Mouse (Mus musculus): ENCODE data around the gene Astn2. TPM values are rescaled to one million over a fixed set of nuclear protein-coding genes. Genes with fewer than 3 reads are reported as not detected.

The Astn2 gene
- total RNA-seq, 2 experiments from 2014 or later = 35.2 to 40.3 TPM

DNA sequence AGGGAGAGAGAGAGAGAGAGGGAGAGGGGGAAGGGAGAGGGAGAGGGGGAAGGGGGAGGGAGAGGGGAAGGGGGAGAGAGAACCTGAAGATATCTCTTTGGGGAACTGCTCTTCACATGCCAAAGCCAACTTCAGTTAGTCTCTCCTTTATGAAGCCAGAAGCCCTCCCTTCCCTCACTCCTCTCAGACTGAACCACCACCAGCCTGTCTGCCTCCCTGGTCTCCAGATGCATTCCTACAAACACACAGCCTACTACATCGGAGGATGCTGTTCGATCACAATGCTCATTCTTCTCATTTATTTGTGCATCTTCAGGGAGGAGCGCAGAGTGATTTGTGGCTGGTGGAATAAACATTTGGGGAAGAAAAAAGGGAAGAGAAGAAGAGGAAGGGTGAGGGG lies 584.6 kb downstream of the Astn2 start:
- DNase-seq (ENCODE audit: extremely low spot score in 1 of 2, low spot score in 2 of 2) = no peak
- intact Hi-C loops (cut with DNase I) = no loop called here

DNA sequence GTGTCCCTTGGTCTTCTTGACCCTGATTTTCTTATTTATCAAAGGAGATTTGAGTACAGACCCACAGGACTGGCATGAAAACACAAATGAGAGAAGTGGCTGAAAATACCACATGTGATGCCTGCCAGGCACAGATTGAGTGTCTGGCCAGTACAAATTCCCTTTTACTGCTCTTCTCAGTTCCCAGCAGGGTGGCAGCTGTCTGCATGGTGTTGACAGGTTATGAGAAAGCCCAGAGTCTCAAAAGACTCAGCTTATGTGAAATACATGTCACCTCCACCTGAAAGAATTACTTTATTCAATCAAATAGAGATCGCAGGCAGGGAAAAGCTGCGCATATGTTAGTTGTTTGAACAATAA lies 590.3 kb downstream of the Astn2 start:
- intact Hi-C loops (cut with DNase I) = no loop called here
- DNase-seq (ENCODE audit: extremely low spot score in 1 of 2, low spot score in 2 of 2) = no peak

DNA sequence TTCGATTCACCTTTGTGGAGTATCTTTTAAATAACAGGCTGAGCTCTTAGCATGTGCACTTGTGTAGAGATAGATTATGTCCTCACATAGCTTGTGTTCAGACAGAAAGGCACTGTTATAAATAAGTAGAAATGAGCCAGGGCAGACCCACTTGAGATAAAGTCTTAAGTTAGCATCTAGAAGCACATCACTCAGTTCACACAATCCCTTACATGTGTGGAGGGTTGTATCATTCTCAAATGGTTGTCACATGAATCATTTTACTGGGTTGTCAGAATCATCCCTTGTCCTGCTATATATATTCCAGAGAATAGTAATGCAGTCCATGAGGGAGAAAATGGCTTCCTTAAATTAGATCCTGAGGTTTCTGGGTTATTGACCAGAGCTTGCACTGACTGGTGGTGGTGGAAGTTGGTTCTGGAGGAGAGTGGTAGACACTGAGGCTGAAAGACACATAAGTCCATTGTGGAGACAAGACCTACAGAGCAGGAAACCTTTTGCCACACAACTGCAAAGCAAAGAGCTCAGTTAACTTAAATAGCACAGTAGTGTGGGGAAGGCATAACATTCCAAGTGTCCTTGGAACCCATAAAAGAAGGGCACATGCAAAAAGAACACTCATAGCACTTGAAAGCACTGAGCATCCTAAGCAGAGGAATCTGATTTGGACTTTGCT lies 590.8 kb downstream of the Astn2 start:
- intact Hi-C loops (cut with DNase I) = no loop called here
- no peak for DNase-seq (ENCODE audit: extremely low spot score in 1 of 2, low spot score in 2 of 2)

DNA sequence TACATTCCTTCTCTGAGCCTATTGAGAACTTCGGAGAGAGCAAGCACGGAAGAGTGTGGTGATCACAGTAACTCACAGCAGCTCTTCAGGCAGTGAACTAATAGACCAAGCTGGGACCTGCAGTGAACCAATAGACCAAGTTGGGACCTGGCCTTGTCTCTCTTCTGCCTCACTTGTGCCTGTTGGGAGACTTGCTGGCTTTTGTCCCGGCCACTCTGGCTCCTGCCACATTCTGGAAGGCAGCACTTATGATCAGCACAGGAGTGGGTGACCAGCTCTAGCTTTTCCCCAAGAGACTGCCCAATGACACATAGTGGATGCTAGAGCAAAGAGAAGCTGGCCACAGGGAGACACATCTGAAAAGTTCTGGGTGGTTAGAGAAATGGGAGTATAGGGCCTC lies 597.1 kb downstream of the Astn2 start:
- no peak for DNase-seq (ENCODE audit: extremely low spot score in 1 of 2, low spot score in 2 of 2)
- intact Hi-C loops (cut with DNase I) = no loop called here

DNA sequence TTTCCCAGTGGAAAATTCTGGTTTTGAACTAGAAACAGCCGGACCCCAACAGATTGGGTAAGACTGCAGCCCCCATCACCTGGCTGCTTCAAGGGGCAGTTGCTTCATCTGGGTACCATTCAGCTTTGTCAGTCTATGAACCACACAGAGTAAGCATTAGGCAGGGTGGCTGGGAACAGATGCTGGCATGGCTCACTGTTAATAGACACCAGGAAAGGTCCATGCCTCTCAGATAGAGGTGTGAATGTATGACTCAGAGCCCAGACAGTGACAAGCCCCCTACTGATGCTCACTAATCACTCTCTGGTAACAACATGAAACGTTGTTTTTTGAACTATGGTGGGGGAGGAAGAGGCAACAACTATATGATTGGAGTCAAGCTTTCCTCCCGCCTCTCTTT lies 603.2 kb downstream of the Astn2 start:
- intact Hi-C loops (cut with DNase I) = no loop called here
- no peak for DNase-seq (ENCODE audit: extremely low spot score in 1 of 2, low spot score in 2 of 2)

DNA sequence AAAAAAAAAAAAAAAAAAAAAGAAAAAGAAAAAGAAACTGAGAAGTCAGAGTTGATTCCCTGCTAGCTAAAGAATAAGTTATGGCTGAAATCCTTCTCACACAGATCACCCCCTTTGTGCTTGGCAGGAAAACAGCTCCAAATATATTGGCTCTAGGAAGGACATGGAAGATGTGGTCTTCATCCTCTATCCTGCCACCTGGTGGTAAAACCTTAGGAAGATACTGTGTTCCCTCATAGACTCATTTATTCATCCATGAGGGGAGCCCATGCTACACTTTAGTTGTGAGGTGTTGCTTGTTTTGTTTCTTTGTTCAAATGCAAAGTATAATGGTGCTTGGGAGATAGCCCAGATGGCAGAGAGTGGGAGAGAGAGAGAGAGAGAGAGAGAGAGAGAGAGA lies 613.4 kb downstream of the Astn2 start:
- intact Hi-C loops (cut with DNase I) = no loop called here
- no peak for DNase-seq (ENCODE audit: extremely low spot score in 1 of 2, low spot score in 2 of 2)

- DNase-seq (ENCODE audit: extremely low spot score in 1 of 2, low spot score in 2 of 2) = no peak
- intact Hi-C loops (cut with DNase I) = no loop called here
Observed at GRCm38 (mm10) chr4:65773368-65774010, 630.9 kb downstream of the Astn2 start.

GRCm38 (mm10) chr4:65770952-65771351 lies 633.5 kb downstream of the Astn2 start:
- intact Hi-C loops (cut with DNase I) = no loop called here
- DNase-seq (ENCODE audit: extremely low spot score in 1 of 2, low spot score in 2 of 2) = no peak

GRCm38 (mm10) chr4:65767919-65768318 lies 636.5 kb downstream of the Astn2 start:
- intact Hi-C loops (cut with DNase I) = no loop called here
- DNase-seq (ENCODE audit: extremely low spot score in 1 of 2, low spot score in 2 of 2) = peak in 1 of 2 experiments; percentile 16

- peak in 1 of 2 experiments; percentile 54 for DNase-seq (ENCODE audit: extremely low spot score in 1 of 2, low spot score in 2 of 2)
- intact Hi-C loops (cut with DNase I) = no loop called here
Observed at GRCm38 (mm10) chr4:65767431-65767830, 637.0 kb downstream of the Astn2 start.

DNA sequence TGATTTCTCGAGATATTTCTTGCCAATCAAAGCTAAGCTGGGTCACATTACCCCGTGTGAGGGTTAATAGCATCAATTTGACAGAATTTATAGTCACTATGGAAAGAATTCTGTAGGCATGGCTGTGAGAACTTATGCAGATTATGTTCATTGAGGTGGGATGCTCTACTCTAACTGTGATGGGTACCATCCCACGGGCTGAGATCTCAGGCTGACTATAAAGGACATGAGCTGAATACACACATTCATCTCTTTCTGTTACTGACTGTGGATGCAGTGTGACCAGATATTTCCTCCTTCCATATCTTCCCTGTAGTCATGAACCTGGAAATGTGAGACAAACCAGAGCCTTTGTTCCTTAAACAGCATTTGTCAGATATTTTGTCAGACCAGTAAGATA lies 639.1 kb downstream of the Astn2 start:
- DNase-seq (ENCODE audit: extremely low spot score in 1 of 2, low spot score in 2 of 2) = no peak
- intact Hi-C loops (cut with DNase I) = no loop called here

DNA sequence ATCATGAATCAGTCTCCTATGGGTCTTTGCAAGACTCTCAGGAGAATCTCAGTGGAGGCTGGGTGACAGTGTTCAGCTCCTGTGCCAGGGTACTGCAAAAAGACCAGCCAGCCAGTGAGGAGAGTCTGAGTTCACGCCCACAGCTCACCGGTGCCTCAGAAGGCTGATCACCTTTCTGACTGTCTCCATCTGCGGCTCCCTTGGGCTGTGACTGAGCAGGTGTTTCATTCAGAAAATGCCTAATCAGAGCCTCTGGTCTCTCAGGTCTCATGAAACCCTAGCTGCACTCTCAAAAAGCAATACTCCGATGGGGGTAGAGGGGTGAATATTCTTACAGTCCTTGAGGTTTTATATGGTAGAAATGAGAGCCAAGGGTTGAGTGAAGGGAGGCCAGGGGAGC lies 640.1 kb downstream of the Astn2 start:
- DNase-seq (ENCODE audit: extremely low spot score in 1 of 2, low spot score in 2 of 2) = no peak
- intact Hi-C loops (cut with DNase I) = no loop called here

DNA sequence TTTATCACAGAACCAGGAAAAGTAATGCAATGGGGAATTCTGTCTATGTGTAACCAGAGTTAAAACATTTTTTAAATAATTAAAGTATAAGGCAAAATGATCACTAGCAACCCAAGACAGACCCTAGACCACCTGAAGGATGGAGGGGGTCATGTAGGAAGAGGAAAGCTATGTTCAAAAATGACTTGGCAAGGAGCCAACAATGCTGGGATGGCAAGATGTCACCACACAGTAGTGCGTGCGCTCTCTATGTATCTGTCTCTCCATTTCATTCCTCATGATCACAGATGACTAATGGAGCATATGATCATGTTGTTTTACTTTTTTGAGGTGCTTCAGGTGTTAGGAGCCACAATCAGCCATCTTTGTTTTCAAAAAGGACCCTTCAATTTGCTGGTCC lies 640.6 kb downstream of the Astn2 start:
- intact Hi-C loops (cut with DNase I) = no loop called here
- no peak for DNase-seq (ENCODE audit: extremely low spot score in 1 of 2, low spot score in 2 of 2)

DNA sequence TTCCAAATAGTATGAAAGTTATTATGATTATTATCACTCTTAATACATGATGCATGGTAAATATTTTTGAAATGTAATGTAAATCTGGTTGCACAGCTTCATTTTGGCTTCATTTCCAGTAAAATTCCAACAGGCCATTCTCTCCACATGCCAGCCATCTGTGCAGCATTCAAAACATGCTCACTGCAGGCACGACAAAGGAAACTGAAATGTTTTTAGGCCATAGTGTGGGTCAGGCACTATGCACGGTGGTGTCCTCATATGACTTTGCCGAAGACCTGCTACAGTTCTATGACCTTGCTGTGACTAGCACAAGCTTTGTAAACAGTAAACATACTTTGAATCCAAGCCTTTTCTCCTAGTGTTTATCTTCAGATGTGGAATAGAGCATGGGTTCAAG lies 642.3 kb downstream of the Astn2 start:
- DNase-seq (ENCODE audit: extremely low spot score in 1 of 2, low spot score in 2 of 2) = no peak
- intact Hi-C loops (cut with DNase I) = no loop called here

DNA sequence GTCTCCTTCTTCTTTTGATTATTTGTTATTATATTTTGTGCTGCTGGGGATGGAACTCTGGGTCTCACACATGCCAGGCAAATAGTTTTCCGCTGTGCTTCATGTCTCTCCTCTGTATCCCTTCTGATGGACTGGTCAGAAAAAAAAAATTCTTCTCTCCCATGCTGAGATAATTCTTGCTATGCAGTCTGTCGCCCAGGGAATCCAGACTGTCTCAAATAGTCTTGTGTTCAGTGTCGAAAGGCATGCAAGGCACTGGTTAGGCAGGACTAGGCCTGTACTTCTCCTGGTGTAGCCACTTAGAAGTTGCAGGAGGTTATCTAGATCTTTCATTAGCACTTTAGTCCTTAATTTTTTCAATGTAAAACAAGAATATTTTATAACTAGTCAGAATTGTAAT lies 642.8 kb downstream of the Astn2 start:
- intact Hi-C loops (cut with DNase I) = no loop called here
- no peak for DNase-seq (ENCODE audit: extremely low spot score in 1 of 2, low spot score in 2 of 2)

DNA sequence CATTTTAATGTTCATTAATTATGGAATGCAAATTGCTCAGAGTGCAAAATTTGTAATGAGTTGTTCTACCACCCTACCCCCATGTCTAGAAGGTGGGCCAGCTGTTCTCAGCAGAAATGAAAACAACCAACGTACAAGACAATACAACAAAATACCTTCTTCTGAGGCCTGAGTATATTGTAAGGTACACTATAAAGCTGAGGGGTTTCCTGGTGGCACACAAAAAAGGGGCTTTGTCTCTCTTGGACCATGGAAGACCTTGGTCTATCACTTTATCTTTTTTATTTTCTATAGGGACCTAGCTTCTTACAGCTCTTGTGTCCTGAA lies 645.6 kb downstream of the Astn2 start:
- DNase-seq (ENCODE audit: extremely low spot score in 1 of 2, low spot score in 2 of 2) = no peak
- intact Hi-C loops (cut with DNase I) = no loop called here

DNA sequence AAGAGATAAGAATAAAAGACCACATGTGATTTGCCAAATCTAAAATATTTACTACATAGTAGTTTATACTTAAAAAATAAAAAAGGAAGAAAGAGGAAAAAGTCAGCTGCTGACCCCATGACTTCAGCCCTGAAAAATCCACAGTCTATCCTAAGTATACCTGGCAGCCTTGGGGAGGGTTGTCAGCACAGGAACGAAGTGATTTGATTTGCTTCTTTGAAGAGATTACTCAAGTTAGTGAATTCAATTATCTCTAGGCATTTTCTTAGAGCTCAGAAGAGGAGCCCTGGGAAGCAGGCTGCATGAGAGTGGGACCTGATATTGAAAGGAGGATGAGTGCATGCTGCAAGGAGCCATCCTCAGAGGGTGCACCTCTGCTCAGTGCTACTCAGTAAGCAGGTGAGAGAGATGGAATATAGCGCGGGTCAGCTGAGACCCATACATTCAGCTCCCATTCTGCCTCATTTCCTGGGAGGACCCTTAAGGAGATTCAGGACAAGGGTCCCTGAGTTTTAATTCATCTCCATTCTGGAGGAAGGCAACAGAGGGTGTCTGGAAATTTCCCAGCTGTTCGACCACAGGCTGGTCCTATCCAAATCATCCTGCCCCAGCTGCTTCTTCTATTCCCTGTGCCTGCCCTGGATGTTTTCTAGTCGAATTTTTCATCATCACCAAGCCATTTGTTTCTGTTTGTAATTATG lies 646.1 kb downstream of the Astn2 start:
- intact Hi-C loops (cut with DNase I) = no loop called here
- no peak for DNase-seq (ENCODE audit: extremely low spot score in 1 of 2, low spot score in 2 of 2)

DNA sequence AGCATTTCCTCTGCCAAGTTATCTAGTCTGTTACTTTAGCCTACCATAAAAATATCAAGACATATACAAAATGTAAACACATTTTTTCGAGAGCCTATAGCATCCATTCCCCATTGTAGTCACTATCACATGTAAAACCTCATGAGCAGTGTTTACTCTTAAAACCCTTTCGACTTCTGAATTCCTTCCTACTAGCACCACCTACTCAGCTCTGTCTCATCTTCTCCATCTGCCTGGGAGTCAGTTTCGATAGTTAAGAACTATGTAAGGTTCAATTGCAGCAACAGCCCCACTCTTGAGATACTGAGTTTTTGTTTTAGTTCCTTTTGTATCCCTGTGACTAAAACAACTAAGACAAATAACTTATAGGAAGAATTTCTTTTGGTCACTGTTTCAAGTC lies 651.5 kb downstream of the Astn2 start:
- intact Hi-C loops (cut with DNase I) = no loop called here
- DNase-seq (ENCODE audit: extremely low spot score in 1 of 2, low spot score in 2 of 2) = no peak

DNA sequence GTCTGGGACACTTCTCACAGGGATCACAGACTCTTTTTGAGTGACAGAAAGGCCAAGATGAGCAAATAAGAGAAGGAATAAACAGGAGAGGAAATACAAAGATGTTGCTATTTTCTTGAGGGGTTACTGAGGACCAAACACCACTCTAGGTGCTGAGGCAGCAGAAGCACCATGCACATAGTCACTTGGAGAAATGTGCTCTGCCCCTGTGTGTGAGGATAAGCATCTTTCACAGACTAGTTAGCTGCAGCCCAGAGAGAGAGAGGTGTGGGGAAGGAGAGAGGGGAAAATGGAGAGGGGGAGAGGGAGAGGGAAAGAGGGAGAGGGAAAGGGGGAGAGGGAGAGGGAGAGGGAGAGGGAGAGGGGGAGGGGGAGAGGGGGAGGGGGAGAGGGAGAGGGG lies 659.6 kb downstream of the Astn2 start:
- DNase-seq (ENCODE audit: extremely low spot score in 1 of 2, low spot score in 2 of 2) = no peak
- intact Hi-C loops (cut with DNase I) = no loop called here

DNA sequence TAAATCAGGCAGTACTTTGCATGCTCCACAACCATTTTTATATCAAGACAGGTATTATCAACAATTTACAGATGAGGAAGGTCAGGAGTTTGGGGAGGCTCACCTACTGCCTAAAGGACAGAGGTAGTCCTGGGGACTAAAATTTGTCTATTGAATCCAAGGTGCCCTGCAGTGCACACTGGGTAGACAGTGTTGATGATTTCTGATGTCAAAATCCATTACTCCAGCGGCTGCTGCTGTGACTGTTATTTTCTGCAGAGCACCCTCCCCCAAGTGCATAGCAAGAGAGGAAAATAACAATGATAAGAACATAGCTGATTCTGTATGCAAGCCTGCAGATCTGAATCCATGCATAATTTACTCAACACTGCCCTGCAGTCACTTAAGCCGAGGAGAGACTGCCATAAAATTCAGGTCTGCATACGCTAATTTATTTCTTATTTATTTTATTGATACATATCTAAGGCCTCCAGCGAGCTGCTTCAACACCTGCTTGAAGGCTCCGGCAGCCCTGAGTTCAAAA lies 660.3 kb downstream of the Astn2 start:
- intact Hi-C loops (cut with DNase I) = no loop called here
- DNase-seq (ENCODE audit: extremely low spot score in 1 of 2, low spot score in 2 of 2) = no peak

All from left cerebral cortex, postnatal 10 days (tissue).